Mouse (Mus musculus) embryo, embryonic 11 days (tissue): ENCODE data around the gene Rorb.

Source experiments
- DNase-seq: peaks from one replicate; pipeline ENCODE4 v3.0.0-alpha.2; 2015

Gene Rorb

DNA sequence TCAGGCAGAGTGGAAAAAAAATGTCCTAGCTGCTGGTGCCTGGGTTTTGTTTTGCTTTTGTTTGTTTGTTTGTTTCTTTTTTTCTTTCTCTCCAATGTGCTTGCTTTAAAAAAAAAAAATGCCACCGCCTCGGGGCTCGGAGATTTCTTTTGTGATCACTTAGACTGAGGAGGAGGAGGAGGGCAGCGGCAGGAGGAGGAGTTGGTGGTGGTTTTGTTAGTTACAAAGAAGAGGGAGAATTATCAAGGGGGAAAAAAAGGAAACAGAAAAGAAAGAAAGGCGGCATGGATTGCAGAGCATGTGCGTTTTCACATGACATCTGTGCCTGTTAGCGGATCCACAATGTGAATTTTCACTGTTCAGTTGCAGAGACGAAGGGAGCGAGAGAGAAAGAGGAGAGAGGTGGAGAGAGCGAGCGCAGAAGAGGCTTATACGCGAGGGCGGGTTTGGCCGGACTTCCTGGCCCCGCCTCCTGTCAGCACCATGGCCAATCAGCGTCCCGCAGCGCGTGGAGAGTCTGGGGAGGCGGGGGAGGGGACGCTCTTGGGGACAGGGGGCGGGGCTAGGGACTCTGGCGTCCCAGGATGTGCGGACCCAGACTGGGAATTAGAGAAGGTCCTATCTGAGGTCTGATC is at the start of gene Rorb:
Rorb (minus strand) TSS at position 404 of the 635 bp plus-strand sequence.
- DNase-seq = peak; percentile 96

DNA sequence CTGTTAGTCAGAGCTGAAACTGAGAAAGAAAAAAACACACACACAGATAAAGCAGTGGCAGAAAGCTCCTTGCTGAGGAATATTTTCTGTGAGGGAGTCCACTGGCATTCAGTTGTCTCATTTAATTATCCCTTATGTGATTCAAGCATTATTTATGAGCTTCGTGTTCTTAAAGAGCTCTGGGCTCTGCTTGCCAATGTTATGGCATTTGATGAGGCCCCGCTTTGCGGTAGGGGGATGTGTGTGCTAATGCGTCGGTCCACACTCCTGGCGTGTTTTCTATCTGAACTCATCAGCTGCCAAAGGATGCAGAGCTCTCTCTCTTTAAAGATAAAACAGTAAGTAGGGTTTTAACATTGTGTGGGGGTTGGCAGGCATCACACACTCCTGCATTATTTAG is 37.9 kb upstream of the Rorb start:
- no peak for DNase-seq

DNA sequence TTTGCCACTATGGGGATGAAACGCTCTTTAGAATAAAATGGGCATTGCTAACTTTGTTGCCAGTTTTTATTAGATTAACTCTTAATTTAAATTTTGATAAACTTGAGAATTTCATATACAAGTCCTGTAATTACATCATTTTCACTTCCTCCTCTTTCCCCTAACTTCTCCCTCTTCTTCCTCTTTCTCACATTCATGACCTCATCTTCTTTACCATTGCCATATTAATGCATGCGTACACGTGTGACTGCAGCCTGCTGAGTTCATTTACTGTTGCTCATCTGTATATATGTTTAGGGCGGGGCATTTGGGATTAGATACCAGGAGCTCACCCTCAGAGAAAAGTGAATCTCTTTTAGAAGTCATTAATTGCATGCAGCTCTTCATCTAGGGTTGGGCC is 33.5 kb upstream of the Rorb start:
- DNase-seq = no peak

DNA sequence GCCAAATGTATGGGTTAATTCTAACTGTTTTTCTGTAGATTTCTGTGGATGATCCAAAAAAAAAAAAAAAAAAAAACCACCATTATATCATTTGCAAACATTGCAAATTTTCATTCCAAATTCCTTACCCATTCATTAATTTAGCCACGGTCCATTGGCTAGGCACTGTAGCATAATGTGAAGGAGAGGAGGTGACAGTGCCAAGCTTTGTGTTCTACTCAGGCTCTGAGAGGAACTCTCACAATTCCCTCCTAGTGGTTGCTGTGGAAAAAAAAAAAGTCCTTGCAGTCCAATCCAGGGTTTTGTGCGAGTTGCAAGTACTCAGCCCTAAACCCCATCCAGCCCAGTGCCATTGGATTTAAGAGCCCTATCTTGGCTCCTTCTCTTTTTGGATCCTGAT is 25.9 kb upstream of the Rorb start:
- DNase-seq = peak; percentile 5

DNA sequence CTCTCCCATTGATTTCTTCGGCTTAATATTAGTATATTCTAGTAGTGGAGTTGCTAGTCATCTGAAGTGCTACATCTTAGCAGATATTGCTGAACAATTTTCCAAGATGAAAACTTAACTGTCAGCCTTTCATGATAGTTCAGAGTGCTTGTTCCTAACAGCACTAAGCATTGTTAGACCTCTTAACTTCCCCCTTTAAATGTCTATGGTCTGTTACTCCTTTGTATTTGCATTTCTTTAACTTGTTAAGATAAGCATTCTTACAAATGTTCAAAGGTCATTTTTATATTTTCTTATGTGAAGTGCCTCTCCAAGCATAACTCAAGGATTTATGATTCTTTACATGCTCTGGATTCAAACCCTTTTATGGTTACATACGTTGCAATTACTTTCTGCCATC is 24.8 kb upstream of the Rorb start:
- no peak for DNase-seq

DNA sequence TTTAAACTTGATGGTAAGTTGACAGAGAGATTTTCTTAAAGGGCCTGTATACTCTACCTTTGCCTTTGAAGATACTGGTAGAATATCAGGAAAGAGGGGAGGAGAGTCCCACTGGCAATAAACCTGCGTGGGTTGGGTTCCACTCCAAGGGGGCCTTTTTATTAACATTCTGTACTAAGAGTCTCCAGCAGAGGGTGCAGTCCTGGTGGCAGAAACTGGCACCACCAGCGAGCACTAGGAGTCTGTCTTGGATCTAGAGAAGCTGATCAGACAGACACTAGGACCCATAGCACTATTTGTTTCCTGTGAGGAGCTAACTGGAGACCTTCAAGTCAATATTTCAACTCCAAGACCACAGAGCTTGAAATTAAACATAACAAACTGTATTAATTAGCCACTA is 11.3 kb upstream of the Rorb start:
- no peak for DNase-seq

DNA sequence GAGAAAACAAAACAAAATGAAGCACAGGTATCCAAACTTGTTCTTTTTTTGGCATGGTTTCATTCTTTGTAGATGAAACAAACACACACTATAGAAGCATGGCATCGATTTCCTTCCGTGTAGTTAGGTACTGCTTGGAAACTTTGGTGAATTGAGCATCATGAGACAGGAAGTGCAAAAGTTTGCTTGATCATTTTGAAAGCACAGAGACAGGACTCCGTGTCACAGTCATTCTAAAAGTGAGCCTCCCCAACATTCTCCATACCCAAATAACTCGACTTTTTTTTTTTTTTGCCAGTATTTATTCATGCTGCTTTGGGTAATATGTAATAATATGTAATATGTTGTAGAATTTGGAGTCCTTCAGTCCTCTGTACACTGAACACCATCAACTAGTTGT is 1.2 kb upstream of the Rorb start:
- DNase-seq = no peak

DNA sequence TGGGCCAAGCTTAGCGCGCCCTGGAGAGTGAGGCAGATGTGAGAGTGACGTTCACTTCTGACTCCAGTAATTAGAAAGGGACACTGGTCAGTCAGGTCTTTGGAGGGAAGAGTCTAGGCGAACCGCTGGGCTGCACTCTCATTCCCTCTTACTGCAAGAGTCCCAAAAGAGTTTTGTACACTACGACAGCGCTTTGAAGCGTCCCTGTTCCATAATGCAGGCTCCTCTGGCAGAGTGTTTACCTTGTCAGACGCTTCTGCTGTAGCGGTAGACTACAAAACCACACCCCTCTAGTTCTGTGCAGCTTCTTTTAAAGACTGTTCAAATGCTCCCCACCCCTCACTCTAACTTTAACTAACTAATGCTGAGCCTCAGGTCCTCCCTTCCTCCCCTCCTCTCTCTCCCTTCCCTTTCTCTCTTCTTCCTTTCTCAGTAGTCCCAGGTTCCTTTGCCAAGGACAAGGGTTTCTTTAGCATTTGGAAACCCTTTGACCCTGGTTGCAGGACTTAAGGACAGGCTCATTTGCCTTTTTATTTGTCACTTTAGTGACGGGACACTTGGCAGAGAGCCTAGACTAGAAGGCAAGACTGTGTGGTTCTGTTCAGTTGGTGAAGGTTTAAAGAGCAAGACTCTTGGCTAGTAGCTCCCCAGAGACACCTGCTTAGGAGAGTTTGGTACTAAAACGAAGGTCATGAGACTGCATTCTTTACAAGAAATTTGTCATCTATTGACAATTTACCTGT is 603 bp upstream of the Rorb start:
- DNase-seq = no peak

DNA sequence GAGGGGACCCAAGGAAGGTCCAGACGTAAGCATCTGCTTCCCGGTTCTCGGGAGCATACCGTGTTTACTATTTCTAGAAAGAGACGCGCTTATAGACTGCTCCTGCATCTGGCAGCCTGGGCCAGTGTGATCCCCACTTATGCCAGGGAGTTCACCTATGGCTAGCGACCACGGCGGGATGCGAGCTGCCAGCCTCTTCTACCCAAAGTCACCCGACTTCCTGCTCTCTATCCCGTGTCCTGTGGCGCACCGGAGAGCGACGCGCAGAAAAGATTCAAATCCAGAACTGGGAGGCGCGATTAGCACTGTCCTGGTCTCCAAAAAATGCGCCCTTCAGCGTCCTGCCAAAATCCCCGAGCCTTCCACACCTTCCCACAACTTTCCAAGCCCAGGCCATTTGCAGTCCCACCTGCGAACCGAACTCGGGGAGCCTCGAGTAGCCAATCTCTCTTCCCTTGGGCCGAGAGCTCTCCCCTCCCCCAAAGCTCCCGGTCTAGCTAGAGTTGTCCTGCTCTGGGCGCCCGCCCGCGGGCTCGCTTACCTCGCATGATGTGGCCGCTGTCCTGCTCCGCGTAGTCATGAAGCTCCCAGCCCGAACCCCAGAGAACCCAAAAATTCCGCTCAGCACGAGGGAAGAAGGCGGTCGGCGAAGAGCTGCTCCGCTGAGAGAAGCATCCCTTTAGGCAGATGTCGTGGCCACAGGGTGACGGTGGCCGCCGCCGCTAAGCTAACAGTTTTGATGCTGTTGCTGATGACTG is 806 bp downstream of the Rorb start:
- peak; percentile 72 for DNase-seq

DNA sequence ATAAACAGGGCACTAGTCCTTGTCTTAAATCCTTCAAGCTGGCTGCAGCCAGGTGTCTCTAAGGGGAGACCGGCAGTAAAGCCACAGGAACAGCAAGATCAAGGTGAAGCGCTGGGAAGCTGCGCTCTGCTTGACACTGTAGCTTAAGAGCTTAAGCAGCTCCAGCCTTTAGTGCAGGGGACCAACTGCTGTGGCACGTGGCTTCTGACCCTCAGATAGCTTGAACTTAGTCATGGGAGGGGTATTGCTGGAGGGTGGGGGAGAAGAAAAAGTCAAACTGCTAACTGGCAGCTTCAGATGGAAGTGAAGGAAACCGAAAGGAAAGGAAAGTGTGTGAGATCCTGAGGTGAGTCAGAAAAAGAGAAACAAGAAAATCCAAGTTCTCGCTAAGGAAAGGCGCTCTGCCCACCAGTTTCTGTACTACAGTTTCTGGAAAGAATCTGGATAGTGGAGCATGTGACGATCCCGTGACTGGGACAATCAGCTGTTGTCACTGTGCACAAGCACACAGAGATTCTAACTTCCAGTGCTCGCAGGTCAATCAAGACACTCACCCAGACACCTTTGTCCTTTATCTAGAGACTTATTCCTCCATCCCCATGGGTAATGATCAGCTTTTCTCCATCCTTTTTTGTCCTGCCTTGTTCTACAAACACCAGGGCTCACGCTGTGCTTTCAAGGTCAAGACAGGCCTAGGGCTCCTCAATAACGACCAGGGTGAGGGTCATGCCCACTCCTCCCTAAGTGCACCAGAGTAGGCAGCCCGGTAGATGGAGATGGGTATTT is 2.2 kb downstream of the Rorb start:
- DNase-seq = no peak

DNA sequence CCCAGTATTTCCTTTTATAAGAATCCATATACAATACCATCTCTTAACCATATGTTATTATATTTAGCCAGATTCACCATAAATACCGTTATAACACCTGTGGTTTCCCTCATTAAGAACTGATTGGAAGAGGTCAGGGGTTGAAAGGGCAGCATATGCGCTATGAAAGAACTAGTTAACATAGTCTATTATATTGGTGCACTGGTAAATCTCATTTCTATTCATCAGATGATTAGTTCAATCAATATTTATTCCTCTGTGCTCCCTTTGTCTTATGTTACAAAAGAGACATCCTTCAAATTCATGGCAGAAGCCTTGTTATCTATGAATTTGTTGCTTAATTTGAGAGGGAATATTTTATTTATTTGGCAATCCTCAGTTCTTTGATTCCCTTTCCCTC is 6.4 kb downstream of the Rorb start:
- no peak for DNase-seq

DNA sequence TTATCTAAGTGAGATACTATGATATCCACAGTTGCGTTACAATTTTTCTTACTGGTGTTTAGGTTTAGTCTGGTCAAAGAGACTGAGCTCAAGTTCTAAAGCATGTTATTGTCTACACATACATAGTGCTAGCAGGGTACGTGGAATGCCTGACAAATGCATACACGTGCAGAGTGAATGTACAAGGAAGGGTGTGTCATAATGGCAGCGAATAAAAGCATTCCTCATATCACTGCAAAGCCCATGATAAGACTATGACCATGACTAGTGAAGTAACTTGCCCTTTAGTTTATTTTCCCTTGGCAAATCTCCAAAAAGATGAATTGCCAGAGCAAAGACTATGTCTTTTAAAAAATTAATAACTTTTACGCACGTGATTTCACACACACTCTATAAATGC is 13.8 kb downstream of the Rorb start:
- no peak for DNase-seq

DNA sequence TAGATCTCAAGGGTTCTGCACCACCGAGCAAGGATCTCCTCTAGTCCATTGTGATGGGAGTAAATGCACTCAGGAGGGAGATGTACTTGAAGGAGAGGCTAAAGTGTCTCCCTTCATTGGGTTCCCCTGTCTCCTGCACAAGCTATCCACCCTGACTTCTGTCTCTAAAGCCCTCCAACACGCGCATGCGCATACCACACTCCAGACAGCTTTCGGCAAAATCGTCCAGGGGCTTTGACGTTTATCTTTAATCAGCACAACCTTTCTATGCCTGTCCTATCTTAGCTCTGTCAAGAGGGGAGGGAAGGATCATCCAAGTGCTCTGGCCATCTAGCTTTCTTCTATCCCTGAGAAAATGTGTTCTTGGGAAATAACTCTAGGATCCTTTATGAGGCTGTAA is 21.6 kb downstream of the Rorb start:
- DNase-seq = no peak

DNA sequence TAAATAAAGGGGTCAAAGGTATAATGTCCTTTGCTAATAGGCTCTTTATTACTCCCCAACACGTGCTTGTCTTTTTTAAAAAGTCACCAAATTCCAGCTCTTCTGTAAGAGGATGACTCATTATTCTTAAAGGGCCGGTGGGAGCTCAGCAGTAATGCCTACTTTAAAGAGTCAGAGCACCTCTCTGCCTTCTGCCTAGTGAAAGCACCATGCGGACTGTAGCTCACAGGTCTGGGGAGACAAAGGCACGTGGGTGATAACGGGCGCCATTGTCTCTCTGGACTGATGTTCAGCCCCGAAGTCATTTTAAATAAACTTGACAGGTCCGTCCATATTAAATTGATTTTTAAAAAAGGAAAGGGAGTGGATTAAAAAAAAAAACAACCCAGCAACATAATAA is 33.1 kb downstream of the Rorb start:
- DNase-seq = no peak

DNA sequence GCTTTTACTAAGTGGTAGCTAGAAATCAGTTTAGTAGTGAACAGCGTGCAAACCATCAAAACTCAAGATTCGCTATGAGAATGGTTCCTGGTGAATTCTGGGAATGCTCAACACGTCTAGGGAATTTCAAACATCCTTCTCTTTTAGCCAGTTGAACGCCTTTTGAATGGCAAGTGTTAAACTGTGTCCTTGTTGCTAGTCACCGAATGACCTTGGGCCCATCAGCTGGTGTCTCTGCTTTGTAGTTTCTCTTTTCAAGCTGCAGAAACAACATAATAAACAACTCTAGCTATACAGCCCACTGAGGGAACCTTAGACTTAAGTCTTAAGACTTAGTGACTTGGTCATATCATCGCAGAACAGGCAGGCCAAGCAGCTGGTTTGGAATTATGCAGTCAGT is 36.2 kb downstream of the Rorb start:
- no peak for DNase-seq

DNA sequence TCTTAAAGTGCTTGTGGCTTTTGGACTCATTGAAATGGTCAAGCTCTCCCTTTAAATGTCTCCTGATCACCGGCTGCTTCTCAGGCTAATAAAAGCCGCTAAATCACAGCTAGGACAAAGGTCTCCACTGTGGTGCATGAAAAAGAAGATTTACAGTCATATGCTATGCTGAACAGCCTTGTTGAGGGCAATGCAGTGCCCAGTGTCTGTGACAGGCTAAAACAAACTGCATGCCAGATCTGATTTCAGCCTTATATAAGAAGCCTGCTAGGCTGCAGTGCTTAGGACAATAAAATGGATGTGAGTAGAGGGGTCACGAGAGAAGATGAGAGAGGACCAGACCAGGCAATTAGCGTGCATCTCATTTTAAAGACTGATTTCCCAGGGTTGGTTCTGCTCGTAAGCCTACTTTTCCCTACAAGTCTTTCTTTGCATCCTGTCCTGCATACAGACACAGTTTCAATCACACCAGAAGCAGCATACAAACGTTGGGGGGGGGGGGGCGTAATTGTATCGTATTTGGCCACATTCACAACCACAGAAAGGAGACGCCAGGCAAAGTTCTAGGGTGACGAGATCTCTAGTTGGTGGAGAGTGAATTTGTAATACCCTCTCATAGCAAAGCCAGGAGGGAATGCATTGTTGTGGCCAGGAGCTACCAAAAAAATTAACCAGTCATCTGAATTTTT is 52.1 kb downstream of the Rorb start:
- DNase-seq = peak; percentile 47

DNA sequence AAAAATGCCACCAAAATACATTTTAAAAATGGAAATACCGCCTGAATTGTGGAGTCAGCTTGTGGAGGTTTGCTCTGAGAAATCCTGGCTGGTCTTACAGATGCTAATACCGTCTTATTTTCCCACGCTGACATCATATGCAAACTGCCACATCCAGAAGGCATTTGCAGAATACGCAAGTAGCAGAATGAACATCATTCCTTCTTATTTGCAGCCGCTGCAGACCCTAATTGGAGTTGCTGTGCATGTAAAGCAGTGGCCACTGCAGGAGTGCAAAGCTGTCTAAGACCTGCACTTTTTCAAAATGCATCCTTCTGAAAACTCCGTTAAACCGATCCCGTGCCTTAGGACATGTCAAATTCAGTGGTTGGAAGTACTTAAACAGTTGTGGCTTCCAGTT is 52.8 kb downstream of the Rorb start:
- DNase-seq = peak; percentile 12

DNA sequence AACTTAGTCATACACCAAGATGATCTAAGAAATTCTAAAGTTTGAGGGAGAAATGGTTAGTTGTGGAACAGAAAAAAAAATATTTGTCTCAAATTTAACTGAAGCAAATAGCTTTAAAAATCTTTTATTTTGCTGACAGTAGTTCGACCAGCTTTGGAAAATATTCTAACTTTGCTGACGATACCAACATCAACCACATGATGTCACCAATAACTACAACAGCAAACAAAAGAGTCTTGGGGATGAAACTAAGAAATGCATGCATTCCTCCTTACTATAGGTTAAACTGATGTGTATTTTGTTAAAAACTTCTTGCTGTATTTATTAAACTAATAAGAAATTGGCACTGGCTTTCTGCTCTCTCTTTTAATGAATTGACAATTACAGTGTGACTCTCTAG is 67.9 kb downstream of the Rorb start:
- no peak for DNase-seq

DNA sequence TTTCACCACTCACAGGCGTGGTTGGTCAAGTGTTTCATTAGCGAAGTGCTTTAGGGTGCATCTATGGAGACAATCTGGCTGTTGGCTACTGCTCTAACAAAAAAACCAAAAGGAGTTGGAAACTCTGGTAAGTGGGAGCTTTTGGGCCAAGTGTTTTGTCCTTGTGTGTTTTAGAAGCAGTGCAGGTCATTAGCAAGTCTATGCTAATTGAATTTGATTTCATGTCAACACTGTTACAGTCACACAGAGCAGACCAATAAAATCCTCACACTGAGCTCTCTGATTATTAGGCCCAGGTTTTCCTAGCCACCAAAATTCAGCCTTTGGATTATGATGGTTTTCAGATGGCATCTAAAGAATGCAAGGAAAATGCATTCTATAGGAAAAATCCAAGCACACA is 70.2 kb downstream of the Rorb start:
- DNase-seq = no peak

DNA sequence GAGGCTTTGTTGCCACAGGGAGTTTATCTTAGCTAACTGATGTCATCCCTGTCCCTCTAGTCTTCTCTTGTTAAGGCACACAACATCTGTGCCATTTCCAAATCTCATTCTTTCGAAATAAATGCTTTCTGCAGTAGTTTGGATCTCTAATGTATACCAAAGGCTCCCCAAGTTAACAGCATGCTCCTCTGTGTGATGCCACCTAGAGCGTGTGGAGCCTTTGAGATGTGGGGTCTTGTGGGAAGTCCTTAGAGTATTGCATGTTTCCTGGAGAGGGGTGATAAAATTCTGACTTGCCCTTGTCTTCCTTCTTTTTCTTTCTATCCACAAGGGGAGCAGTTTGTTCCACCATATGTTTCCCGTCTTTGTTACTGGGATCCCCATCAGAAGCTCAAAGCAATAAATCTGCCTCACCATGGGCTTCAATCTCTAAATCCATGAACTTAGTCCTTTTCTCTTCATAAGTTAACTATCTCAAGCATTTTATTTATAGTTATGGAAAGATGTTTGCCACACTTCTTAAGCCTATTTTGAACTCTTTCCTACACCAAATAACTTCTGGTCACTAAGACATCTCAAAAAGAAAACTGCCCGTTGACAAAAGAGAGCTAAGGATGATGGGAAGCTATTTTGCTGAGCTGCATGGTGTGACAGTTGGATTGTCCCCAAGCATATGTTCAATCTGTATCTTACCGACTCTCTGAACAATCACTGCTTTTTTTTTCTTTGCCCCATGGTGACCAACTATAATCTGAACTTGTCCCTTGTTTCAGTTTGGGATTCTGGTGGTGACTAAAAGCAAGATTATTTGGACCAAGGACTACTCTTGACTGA is 76.3 kb downstream of the Rorb start:
- DNase-seq = no peak

DNA sequence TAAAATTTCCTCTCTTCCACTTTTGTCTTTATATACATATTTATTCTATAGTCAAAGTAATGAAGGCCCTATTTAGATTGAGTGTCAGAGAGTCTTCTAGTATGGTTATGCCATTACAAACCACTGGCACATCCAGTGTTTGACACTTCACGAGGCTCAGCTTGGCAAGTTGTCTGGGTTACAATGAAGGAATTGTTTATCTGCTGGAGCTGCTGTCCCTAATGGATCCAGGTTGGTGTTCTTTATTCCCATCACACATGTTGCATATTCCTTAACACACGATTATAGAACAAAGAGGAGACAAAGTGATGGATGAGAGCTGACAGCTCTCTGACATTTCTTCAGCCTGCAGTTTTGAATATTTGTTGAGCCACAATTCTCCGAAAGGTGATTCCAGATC is 77.0 kb downstream of the Rorb start:
- DNase-seq = no peak

DNA sequence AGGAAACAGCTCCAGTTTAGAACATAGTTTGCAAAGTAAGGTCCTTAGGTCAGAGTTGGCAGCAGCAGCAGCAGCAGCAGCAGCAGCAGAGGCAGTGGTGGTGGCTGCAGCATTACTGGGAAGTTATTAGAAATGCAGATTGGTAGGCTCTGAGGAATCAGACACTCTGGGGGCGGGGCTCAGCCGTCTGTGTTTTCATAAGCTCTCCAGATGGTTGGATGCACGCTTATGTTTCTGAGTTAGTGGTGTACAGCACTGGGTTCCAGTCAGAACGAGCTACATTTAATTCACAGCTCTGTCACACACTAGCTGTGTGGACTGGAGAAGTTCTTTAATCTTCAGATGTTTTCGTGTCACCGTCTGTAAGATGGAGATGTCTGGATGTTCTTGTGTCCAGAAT is 105.9 kb downstream of the Rorb start:
- peak; percentile 68 for DNase-seq
